9 mouse cellular contexts compared by ENCODE assay signal in the genomic region with DNA sequence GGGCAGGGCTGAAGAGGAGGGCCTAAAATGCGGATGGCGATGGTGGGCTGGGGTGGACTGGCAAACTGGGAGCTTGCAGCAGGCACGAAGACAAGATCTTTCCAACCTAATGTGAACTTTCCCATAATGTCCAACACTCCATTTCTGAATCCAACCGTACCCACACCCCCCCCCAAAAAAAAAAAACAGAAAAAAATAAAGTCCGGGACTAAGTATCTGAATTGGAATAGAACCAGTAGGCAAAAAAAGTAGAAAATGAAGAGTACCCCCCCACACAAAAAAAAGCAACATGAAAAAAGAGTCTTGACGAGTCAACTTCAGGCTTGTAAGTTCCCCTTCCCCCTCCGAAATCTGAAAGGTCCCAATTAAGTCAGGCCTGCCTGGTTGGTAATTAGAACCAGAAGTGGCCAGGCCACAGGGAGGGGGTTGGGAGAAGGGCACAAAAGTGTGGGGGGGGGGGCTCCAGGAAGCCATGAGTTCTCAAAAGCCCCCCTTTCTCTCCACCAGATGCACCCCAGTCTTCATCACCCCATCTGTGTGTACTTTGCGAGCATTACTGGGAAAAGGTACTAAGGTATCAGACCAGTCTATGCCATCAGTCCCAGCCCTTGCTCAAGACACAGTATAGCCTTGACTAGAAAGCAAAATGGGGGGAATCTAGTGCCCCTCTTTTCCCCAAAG. TPM values are rescaled to one million over a fixed set of nuclear protein-coding genes. Genes with fewer than 3 reads are reported as not detected.
DNase-seq lines count a peak whose midpoint lies in the region; ATAC-seq and TF ChIP-seq lines count a peak whose summit lies in the region.
"Had no signal": no experiment of that assay in that cellular context is flagged by ENCODE, and none has a peak within 500 bp of the region (broad histone marks: within the 10 kb centered on the region; RNA-seq: fewer than 3 reads in every experiment).

No protein-coding gene starts in this region.

- H3K4me2 ChIP-seq in heart, embryonic 13.5 days: peak overlapping the region; percentile 96
- peak overlapping the region; percentile 67 for H3K4me2 ChIP-seq in forebrain, embryonic 16.5 days (ENCODE audit: low read length)

- intact Hi-C loops in gastrocnemius, postnatal 14 days (cut with DNase I; ENCODE audit: low total_unique reads): no loop called here

- no peak for TF ChIP-seq CTCF in G1E (IDR thresholded peaks at IDR 0.05; ENCODE audit: low read depth, low read length)

- ATAC-seq in heart, embryonic 13.5 days (ENCODE audit: extremely low read depth, insufficient number of reproducible peaks, low FRiP score, low TSS enrichment): no peak
- ATAC-seq in G1E (ENCODE audit: extremely low read depth, insufficient number of reproducible peaks, low FRiP score, poor library complexity, severe bottlenecking): no peak
- no peak for ATAC-seq in forebrain, embryonic 16.5 days
- ATAC-seq in frontal cortex, adult (ENCODE audit: low TSS enrichment): no peak

- H3K79me2 ChIP-seq in macrophage (ENCODE audit: inconsistent target): peaks cover 15% of the 10 kb centered on the region

- peak overlapping the region; percentile 97 for H3K27ac ChIP-seq in heart, embryonic 13.5 days (replicated peaks)
- no peak overlapping the region for H3K27ac ChIP-seq in forebrain, embryonic 16.5 days (ENCODE audit: low read length)
- 0 out of 2 replicates have a peak overlapping the region, but pooled peaks have one; percentile 19 for H3K27ac ChIP-seq in macrophage

- peaks cover 57% of the 10 kb centered on the region for H3K4me1 ChIP-seq in heart, embryonic 13.5 days
- H3K4me1 ChIP-seq in G1E (ENCODE audit: insufficient read depth, low read depth, low read length): peaks cover 66% of the 10 kb centered on the region
- peaks cover 35% of the 10 kb centered on the region for H3K4me1 ChIP-seq in forebrain, embryonic 16.5 days (replicated peaks; ENCODE audit: control insufficient read depth, insufficient read depth, low read length)

- H3K36me3 ChIP-seq in heart, embryonic 13.5 days: 0 out of 2 replicates have a peak, but pooled peaks cover 3% of the 10 kb centered on the region
- H3K36me3 ChIP-seq in G1E (replicated peaks) (no peaks in the 10 kb centered on the region), macrophage (ENCODE audit: inconsistent target) (no peaks in the 10 kb centered on the region)
- no peaks in the 10 kb centered on the region for H3K36me3 ChIP-seq in forebrain, embryonic 16.5 days (ENCODE audit: control insufficient read depth, insufficient read depth)

- DNase-seq in heart, postnatal 4 days: no peak
- DNase-seq in G1E (ENCODE audit: low spot score): no peak
- DNase-seq in gastrocnemius, postnatal 14 days: no peak
- no peak for DNase-seq in adrenal gland, postnatal 36 days

- peak overlapping the region; percentile 84 for H3K9ac ChIP-seq in heart, embryonic 13.5 days
- peak overlapping the region; percentile 55 for H3K9ac ChIP-seq in forebrain, embryonic 16.5 days (replicated peaks; ENCODE audit: low read depth, low read length)

- WGBS in heart, embryonic 13.5 days: 7% methylated on average over 7 of the region's 8 CpGs
- WGBS in forebrain, embryonic 16.5 days: 7% methylated on average over 8 of the region's 8 CpGs
- 26% methylated on average over 8 of the region's 8 CpGs for WGBS in macrophage (ENCODE audit: missing documents)

- H3K4me3 ChIP-seq in heart, embryonic 13.5 days: peak overlapping the region; percentile 68
- H3K4me3 ChIP-seq in G1E (ENCODE audit: low read depth, low read length) (peak overlapping the region; percentile 74), macrophage (ENCODE audit: inconsistent target) (peak overlapping the region; percentile 28)
- peak overlapping the region; percentile 55 for H3K4me3 ChIP-seq in forebrain, embryonic 16.5 days (replicated peaks; ENCODE audit: low read length)

- H3K9me3 ChIP-seq in heart, embryonic 13.5 days: no peaks in the 10 kb centered on the region
- no peaks in the 10 kb centered on the region for H3K9me3 ChIP-seq in G1E (replicated peaks)
- no peaks in the 10 kb centered on the region for H3K9me3 ChIP-seq in forebrain, embryonic 16.5 days (ENCODE audit: control insufficient read depth, low read length)

- peaks cover 81% of the 10 kb centered on the region for H3K27me3 ChIP-seq in heart, embryonic 13.5 days (replicated peaks)
- H3K27me3 ChIP-seq in G1E (ENCODE audit: insufficient read depth, low read length): peaks cover 96% of the 10 kb centered on the region
- peaks cover 4% of the 10 kb centered on the region; the same call in 1 of the 2 replicates for H3K27me3 ChIP-seq in forebrain, embryonic 16.5 days (replicated peaks; ENCODE audit: control insufficient read depth, insufficient read depth, low read length)

RNA-seq across cellular contexts. Expression of gene Rarg, which starts 9.0 kb away (rescaled TPM):
- polyA plus RNA-seq in heart, embryonic 13.5 days (2015; fragmentation: Nextera tagmentation; extraction: Ambion mirVana): 9.0 and 9.1 TPM in 2 replicates
- total RNA-seq in heart, postnatal 4 days (2021): 10 to 100 TPM; 12.9 to 16.6 TPM
- total RNA-seq in G1E (2014; fragmentation: Nextera tagmentation) (2.6 and 3.4 TPM in 2 replicates), G1E (2017) (1.0 and 1.9 TPM in 2 replicates)
- polyA plus RNA-seq in G1E (2012) (1.8 and 2.2 TPM in 2 replicates), macrophage (2018) (4.7 to 19.6 TPM (median 7.5 TPM) in 3 replicates)
- polyA plus RNA-seq in forebrain, embryonic 16.5 days (2015; fragmentation: Nextera tagmentation; extraction: Ambion mirVana): 6.4 and 8.0 TPM in 2 replicates
- 10 to 100 TPM in 25 of 26 experiments, 1 to 10 TPM in 1; 9.2 to 63.4 (median 21.5) TPM for total RNA-seq in macrophage (2018; cell fraction: chromatin; rRNA removed)
- total RNA-seq in macrophage (2018; cell fraction: cytosol; rRNA removed): 10 to 100 TPM in 25 of 26 experiments, 1 to 10 TPM in 1; 9.0 to 21.1 (median 17.2) TPM
- 10 to 100 TPM; 14.7 to 49.4 (median 23.3) TPM for total RNA-seq in macrophage (2018; cell fraction: nucleus; rRNA removed)
- total RNA-seq in gastrocnemius, postnatal 14 days (2021): 10 to 100 TPM; 12.9 to 13.2 TPM
- 10 to 100 TPM; 21.7 to 30.4 TPM for total RNA-seq in adrenal gland, postnatal 36 days (2021)

RNA-seq across cellular contexts. Expression of gene Itgb7, which starts 16.5 kb away (rescaled TPM):
- 0.46 and 0.78 TPM in 2 replicates for polyA plus RNA-seq in heart, embryonic 13.5 days (2015; fragmentation: Nextera tagmentation; extraction: Ambion mirVana)
- total RNA-seq in heart, postnatal 4 days (2021): 1 to 10 TPM in 1 of 2 experiments, under 1 TPM in 1; 0.98 to 1.0 TPM
- total RNA-seq in G1E (2014; fragmentation: Nextera tagmentation): 23.7 and 26.6 TPM in 2 replicates
- 80.9 and 83.5 TPM in 2 replicates for total RNA-seq in G1E (2017)
- 22.1 and 27.2 TPM in 2 replicates for polyA plus RNA-seq in G1E (2012)
- 0.73 and 1.0 TPM in 2 replicates for polyA plus RNA-seq in forebrain, embryonic 16.5 days (2015; fragmentation: Nextera tagmentation; extraction: Ambion mirVana)
- total RNA-seq in macrophage (2018; cell fraction: chromatin; rRNA removed): 10 to 100 TPM in 1 of 26 experiments, 1 to 10 TPM in 25; 1.1 to 10.8 (median 4.2) TPM
- total RNA-seq in macrophage (2018; cell fraction: cytosol; rRNA removed): 10 to 100 TPM in 10 of 26 experiments, 1 to 10 TPM in 16; 5.1 to 12.2 (median 8.6) TPM
- 10 to 100 TPM in 24 of 26 experiments, 1 to 10 TPM in 2; 8.5 to 27.7 (median 18.2) TPM for total RNA-seq in macrophage (2018; cell fraction: nucleus; rRNA removed)
- polyA plus RNA-seq in macrophage (2018): 3.5 to 14.3 TPM (median 5.0 TPM) in 3 replicates
- total RNA-seq in gastrocnemius, postnatal 14 days (2021): 1 to 10 TPM; 1.0 to 1.1 TPM
- total RNA-seq in adrenal gland, postnatal 36 days (2021): 1 to 10 TPM; 1.5 to 2.9 TPM

RNA-seq across cellular contexts. Expression of gene Gm9918, which starts 22.1 kb away (rescaled TPM):
- not detected in 2 replicates for polyA plus RNA-seq in heart, embryonic 13.5 days (2015; fragmentation: Nextera tagmentation; extraction: Ambion mirVana)
- not detected for total RNA-seq in heart, postnatal 4 days (2021)
- total RNA-seq in G1E (2014; fragmentation: Nextera tagmentation): not detected in 2 replicates
- total RNA-seq in G1E (2017): 0.12 and 0.44 TPM in 2 replicates
- polyA plus RNA-seq in G1E (2012): not detected in 2 replicates
- polyA plus RNA-seq in forebrain, embryonic 16.5 days (2015; fragmentation: Nextera tagmentation; extraction: Ambion mirVana): 0.11 TPM in 1 of 2 replicates, not detected in the other
- total RNA-seq in macrophage (2018; cell fraction: chromatin; rRNA removed): not detected
- not detected for total RNA-seq in macrophage (2018; cell fraction: cytosol; rRNA removed)
- not detected for total RNA-seq in macrophage (2018; cell fraction: nucleus; rRNA removed)
- not detected in 3 replicates for polyA plus RNA-seq in macrophage (2018)
- total RNA-seq in gastrocnemius, postnatal 14 days (2021): not detected
- not detected for total RNA-seq in adrenal gland, postnatal 36 days (2021)
- total RNA-seq: neutrophil, adult 5-6 weeks had no signal

RNA-seq across cellular contexts. Expression of gene Mfsd5, which starts 31.0 kb away (rescaled TPM):
- 46.1 and 46.7 TPM in 2 replicates for polyA plus RNA-seq in heart, embryonic 13.5 days (2015; fragmentation: Nextera tagmentation; extraction: Ambion mirVana)
- total RNA-seq in heart, postnatal 4 days (2021): 10 to 100 TPM; 21.1 to 22.7 TPM
- 24.5 and 25.8 TPM in 2 replicates for total RNA-seq in G1E (2014; fragmentation: Nextera tagmentation)
- 31.1 and 37.2 TPM in 2 replicates for total RNA-seq in G1E (2017)
- 66.2 and 75.3 TPM in 2 replicates for polyA plus RNA-seq in G1E (2012)
- 50.6 and 52.8 TPM in 2 replicates for polyA plus RNA-seq in forebrain, embryonic 16.5 days (2015; fragmentation: Nextera tagmentation; extraction: Ambion mirVana)
- 10 to 100 TPM in 4 of 26 experiments, 1 to 10 TPM in 22; 2.6 to 13.6 (median 6.1) TPM for total RNA-seq in macrophage (2018; cell fraction: chromatin; rRNA removed)
- total RNA-seq in macrophage (2018; cell fraction: cytosol; rRNA removed): 100 to 1,000 TPM in 1 of 26 experiments, 10 to 100 TPM in 25; 52.1 to 102 (median 74.8) TPM
- 10 to 100 TPM; 13.5 to 78.9 (median 54.2) TPM for total RNA-seq in macrophage (2018; cell fraction: nucleus; rRNA removed)
- polyA plus RNA-seq in macrophage (2018): 49.9 to 84.0 TPM (median 66.7 TPM) in 3 replicates
- total RNA-seq in gastrocnemius, postnatal 14 days (2021): 10 to 100 TPM; 14.5 to 14.9 TPM
- 10 to 100 TPM; 39.0 to 40.0 TPM for total RNA-seq in adrenal gland, postnatal 36 days (2021)

RNA-seq across cellular contexts. Expression of gene Csad, which starts 43.7 kb away (rescaled TPM):
- polyA plus RNA-seq in heart, embryonic 13.5 days (2015; fragmentation: Nextera tagmentation; extraction: Ambion mirVana): 33.4 and 41.6 TPM in 2 replicates
- 10 to 100 TPM; 26.8 to 29.9 TPM for total RNA-seq in heart, postnatal 4 days (2021)
- total RNA-seq in G1E (2014; fragmentation: Nextera tagmentation): 2.1 and 11.9 TPM in 2 replicates
- total RNA-seq in G1E (2017): 4.2 and 4.9 TPM in 2 replicates
- polyA plus RNA-seq in G1E (2012): 3.1 and 4.2 TPM in 2 replicates
- polyA plus RNA-seq in forebrain, embryonic 16.5 days (2015; fragmentation: Nextera tagmentation; extraction: Ambion mirVana): 37.8 and 39.6 TPM in 2 replicates
- 100 to 1,000 TPM in 1 of 26 experiments, 10 to 100 TPM in 25; 36.0 to 107 (median 63.6) TPM for total RNA-seq in macrophage (2018; cell fraction: chromatin; rRNA removed)
- 10 to 100 TPM; 11.4 to 28.7 (median 19.8) TPM for total RNA-seq in macrophage (2018; cell fraction: cytosol; rRNA removed)
- 10 to 100 TPM; 12.8 to 61.6 (median 32.1) TPM for total RNA-seq in macrophage (2018; cell fraction: nucleus; rRNA removed)
- 10.6 to 26.7 TPM (median 14.8 TPM) in 3 replicates for polyA plus RNA-seq in macrophage (2018)
- total RNA-seq in gastrocnemius, postnatal 14 days (2021): 10 to 100 TPM; 14.1 to 15.6 TPM
- 10 to 100 TPM; 79.0 to 83.7 TPM for total RNA-seq in adrenal gland, postnatal 36 days (2021)

Comparison
In these comparisons a context has a peak if more than half of its experiments do, and no peak if none do; other contexts are left out.
1. RNA of gene Itgb7, which starts 16.5 kb away (total RNA-seq): 23.7 to 83.5 TPM in G1E; 1.5 to 2.9 TPM in adrenal gland, postnatal 36 days, 1.0 to 1.1 TPM in gastrocnemius, postnatal 14 days and 0.98 to 1.0 TPM in heart, postnatal 4 days; every median in the first group is over 4 times any median in the second.
2. Peak in every context shown above with its lines, with median percentiles within 50 percentile points of each other: H3K4me3 ChIP-seq.